Mouse (Mus musculus): ENCODE measurements around the gene Cnp.
A peak's percentile ranks its signal among the peaks of the same experiment; 100 is the strongest.

Cnp gene

DNA sequence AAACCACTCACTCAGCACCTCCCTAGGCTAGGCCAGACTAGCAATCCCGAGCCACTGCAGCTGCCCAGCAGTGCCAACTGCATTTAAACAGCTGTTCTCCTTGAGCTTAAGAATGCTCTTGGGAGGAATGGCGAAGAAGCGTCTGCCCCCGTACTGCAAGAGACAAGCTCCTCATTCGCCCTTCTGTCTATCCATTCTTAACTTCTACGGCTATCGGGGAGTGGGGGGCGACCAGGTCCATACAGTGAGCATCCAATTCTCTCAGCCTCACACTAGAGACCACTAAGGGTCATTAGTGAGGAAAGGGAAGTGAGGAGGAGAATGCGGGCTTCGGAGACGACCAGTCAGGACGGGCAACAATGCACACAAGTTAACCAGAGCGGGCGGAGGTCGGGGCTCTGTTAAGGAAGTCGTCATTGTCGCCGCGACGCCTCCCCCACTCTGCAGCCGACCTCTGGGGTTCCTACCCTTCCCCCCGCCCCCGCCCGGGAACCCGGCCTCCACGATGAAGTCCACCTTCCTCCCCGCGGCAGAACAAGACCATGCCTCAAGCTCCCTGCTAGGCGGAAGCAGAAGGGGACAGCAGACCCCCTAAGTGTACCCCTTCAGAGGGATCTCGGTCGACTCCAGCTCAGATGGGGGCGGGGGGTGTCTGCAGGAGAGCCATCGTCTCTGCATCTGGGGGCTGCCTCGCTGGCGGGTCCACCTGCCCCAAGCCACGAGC is 44.2 kb downstream of the Cnp start, which contains the start of gene Nkiras2:
Gene Nkiras2 (plus strand): TSS at position 484 of the 724 bp plus-strand sequence.
- DNase-seq (ENCODE audit: low read depth in 1 of 2, low spot score in 2 of 2), result peak; percentile 42 to 46

DNA sequence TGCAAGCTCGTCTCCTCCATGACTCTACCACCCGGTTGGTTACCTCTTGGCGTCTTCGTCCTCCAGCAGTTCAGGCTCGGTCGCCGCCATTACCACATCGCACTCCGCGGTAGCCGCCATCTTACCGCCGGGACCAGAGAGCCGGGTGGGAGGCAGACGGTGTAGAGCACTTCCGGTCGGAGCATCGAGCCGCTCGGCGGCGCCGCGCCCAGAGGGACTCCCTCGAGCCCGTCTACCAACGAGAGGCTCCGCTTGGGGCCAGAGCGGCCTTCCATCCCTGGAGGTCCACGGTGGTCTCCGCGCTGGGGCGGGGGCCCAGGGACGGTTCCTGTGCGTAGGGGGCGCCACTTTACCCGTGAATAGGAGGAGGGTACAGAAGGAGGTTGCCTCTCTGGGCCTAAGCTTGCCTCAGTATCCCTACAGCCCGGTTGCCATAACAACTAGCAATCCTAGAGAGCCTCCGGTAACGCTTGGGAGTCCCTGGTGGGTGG is 44.8 kb downstream of the Cnp start:
- peak; percentile 82 to 89 for DNase-seq (ENCODE audit: low read depth in 1 of 2, low spot score in 2 of 2)

DNA sequence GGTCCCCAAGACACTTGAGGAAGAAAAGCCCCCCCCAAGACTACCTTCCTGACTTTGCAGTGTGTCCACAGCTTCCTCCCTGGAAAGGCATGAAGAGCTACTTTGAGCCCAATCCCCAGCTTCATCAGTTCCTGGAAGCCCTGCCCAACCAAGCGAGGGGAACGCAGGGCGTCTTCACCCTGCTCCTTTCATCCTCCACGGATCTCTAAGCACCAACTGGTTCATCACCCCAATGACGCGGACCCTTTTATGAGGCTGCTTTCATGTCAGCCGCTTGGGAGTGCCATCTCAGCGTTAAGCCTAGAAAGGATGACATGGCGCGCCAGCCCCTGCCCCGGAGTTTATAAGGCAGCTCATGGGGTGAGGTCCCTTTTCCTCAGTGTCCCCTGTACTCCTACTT is 45.3 kb downstream of the Cnp start, which contains the start of gene Dnajc7:
Gene Dnajc7 (minus strand): TSS at position 187 of the 400 bp plus-strand sequence.
- DNase-seq (ENCODE audit: low read depth in 1 of 2, low spot score in 2 of 2), result peak in 1 of 2 experiments; percentile 16

DNA sequence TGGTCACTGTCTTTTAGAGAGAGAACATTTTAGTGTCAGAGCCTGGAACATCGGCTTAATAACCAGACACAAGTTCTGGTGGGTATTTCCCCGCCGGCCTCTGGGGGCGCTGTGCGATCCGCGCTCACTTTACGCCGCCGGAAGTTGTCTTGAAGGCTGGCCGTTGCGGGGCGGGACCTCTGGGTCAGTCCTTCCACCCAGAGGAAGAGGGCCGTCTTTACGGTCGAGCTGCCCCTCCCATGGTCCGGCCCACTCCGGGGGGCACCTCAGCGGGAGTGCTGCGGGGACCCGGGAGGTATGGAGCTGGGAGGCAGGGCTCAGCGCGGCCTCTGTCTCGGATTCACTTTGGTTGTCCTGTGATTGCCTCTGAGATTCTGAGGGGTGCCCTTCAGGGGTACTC is 48.0 kb downstream of the Cnp start:
- peak; percentile 85 to 93 for DNase-seq (ENCODE audit: low read depth in 1 of 2, low spot score in 2 of 2)

DNA sequence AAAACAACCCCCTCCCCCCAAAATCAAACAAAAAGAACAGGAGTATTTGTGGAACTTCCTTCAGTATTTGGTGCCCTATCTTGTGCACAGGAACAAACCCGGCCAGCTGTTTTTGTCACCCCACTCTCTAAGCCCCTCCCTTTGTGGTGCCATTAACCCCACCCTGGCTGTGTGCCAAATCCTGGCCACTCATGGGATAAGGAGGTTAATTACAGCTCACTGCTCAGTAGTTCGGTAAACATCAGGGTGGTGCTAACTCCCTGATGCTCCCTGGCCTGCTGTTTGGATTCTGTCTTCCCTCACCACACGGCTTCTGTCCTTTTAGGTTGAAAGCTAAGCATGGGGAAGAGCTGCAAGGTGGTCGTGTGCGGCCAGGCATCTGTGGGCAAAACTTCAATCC is 49.2 kb downstream of the Cnp start:
- peak; percentile 36 to 85 for DNase-seq (ENCODE audit: low read depth in 1 of 2, low spot score in 2 of 2)

DNA sequence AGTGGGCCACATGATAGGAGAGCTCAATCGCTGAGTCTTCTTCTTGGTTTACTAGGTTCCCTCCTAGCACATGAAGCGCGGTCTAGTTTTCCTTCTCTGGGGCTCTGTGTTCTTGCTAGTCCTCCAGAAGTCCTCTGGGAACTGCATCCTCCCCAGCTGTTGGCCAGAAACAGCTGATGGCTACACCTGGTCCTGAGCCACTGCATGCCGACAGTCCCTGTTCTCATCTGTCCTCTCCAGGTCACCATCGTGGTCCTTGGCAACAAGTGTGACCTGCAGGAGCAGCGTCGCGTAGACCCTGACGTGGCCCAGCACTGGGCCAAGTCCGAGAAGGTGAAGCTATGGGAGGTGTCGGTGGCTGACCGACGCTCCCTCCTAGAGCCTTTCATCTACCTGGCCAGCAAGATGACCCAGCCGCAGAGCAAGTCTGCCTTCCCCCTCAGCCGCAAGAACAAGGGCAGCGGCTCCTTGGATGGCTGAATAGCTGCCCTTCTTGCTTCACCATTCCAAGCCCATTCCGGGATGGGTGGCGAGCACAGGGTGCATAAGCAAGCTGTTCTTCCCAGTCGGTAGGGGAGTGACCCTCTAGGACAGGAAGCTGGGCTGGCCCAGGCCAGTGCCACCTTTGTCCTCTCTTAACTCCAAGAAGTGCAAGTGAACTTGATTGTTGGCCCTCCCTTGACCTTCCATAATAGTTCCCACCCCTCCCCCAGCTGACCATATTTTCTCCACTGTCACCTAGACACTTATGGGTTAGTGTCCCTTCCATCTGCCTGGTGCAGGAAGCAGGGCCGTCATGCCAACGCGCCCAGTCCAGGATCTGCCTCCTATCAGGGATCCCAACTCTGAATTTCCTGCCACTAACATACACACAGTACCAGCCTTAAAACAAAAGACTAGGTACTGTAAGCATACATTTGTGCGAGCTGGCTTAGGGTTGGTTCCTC is 51.3 kb downstream of the Cnp start:
- no peak for DNase-seq (ENCODE audit: low read depth in 1 of 2, low spot score in 2 of 2)

DNA sequence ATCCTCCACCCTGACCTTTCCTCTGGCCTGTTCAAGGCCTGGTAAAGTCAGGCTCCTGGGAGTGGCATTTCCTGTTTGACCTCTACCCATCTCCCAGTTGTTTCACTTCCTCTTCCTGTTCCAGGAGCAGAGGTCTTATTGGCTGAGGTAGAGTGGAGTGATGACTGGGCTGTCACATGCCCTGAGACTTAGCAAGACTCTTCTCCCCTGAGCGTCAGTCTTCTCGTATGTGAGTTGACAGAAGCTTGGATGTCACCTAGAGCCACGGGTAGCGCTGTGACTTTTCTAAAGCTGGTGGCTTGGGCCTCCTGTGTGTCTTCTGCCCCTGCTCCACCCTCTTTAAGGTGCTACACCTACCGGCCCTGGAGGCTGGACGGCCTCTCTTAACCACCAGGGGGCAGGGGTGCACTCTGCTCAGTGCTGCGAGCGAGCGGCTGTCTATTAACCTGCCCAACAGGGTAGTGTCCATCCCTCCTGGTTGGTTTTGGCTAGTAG is 52.0 kb downstream of the Cnp start:
- DNase-seq (ENCODE audit: low read depth in 1 of 2, low spot score in 2 of 2), result peak; percentile 77 to 88

DNA sequence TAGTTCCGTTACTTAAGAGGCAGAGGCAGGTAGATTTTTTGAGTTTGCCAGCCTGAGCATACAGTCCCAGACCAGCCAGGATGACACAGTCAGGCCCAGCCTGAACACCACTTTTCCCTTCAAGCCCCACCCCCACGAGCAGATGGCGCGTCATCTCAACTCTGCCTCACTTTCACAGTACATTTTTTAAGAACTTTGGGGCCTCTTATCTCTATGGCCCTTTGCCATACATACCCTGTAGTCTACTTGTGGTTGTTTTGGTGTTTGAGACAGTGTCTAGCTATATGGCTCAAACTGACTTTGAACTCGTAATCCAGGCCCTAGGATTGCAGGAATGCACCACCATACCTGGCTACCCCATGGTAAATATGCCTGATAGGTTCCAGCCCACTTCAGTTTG is 53.4 kb downstream of the Cnp start:
- DNase-seq (ENCODE audit: low read depth in 1 of 2, low spot score in 2 of 2), result no peak

DNA sequence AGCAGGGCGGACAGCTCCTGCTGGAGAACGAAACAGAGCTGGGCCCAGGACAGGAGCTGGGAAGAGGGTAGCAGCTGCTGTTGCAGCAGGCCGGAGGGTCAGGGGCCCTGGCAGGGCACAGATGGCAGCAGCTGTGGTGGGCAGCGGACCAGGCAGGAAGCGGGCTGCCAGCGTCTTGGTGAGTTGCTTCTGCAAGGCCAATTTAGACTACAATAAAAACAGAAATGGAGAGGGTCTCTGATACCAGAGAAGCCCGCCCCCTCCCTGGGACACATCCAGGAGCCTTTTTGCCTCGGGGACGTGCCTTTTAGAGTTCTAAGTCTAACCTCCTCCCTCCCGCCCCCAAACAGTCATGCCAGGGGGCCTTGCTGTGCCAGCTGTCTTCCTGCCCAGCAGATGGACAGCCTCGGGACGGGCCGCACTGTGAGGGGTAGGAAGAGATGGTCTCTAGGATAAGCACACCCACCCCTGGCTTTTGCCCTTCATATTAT is 54.2 kb downstream of the Cnp start:
- DNase-seq (ENCODE audit: low read depth in 1 of 2, low spot score in 2 of 2), result no peak

DNA sequence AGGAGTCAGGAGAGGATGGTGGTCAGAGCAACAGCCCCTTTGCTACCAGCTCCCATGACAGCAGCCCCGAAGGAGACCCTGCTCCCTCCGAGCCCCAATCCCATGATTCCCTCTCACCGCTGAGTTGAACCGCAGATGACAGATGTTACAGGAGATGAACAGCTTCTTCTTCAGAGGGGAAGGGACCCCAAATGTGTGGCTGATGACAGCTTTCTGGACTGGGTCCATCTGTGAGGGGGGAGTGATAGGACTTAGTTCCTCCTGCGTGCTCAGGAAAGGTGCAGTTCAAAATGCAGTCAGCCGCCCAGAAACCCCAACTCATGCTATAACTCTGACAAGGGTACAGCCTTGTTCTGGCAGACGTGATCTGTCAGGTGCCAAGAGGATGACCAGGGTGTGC is 59.8 kb downstream of the Cnp start:
- DNase-seq (ENCODE audit: low read depth in 1 of 2, low spot score in 2 of 2), result no peak

DNA sequence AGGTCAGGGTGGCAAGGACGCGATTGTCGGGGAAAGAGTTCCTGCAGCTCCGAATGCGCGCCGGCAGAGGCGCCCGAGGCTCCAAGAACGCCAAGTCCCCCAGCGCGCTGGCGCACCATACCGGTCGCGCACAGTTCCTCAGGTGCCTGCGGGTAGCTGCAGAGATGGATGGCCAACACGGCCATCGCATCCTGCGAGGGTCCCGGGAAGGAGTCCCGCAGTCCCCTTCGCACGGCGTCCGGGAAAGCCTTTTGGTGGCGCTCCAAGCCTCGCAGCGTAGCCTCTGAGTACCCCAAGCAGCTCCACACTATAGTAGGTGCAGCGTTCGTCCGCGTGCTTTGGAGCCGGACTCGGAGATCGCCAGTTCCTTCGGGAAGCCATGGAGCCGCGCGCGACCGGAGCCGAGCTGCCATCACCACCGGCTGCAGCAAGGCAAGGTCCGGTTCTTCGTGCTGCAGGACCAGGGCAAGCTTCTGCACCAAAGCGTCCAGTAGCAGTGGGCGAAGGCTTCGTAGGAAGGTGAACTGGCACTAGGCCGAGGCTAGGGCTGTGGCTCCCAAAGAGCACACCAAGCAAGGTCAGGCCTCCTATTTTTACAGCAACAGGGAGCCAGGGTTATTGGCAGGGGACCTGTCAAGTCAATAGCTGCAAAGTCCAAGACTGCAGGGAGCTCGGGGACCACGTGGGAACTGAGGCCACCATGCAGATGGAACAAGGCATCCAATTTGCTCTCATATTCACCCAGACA is 65.6 kb downstream of the Cnp start:
- DNase-seq (ENCODE audit: low read depth in 1 of 2, low spot score in 2 of 2), result no peak
